Mouse (Mus musculus): Measurements from ENCODE around the gene Brwd1.
"Not testable (repeated sequence)": the region's sequence is repeated elsewhere in the genome, so short reads cannot be mapped to it uniquely, and the experiment has no call there.

Brwd1 gene

GRCm38 (mm10) chr16:96081331-96081730 is 995 bp downstream of the Brwd1 start:
- DNase-seq (ENCODE audit: low spot score), result peak; percentile 88

- DNase-seq (ENCODE audit: low spot score), result no peak
These were observed 1.8 kb downstream of the Brwd1 start for GRCm38 (mm10) chr16:96080524-96080923.

DNA sequence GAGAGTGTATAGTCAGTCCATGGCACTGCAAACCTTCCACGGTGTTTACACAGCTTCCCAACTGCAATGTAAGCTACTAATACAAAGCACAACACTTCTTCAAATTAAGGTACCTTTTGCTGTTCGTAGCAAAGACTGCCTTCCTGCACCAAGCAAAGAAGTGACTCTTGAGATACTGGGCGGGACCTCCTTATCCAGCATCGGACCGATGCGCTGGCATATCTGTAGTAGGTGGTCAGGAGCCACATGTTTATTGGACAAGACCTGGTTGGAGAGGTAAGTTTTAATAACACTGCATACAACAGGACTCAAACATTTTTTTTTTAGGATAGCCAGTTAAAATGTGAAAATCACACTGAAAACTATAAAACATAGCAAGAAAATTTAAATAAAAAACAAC is 14.0 kb downstream of the Brwd1 start:
- DNase-seq (ENCODE audit: low spot score), result no peak

GRCm38 (mm10) chr16:96066174-96066573 is 16.2 kb downstream of the Brwd1 start:
- DNase-seq (ENCODE audit: low spot score), result no peak

- no peak for DNase-seq (ENCODE audit: low spot score)
These were observed 17.7 kb downstream of the Brwd1 start for GRCm38 (mm10) chr16:96064649-96065048.

DNA sequence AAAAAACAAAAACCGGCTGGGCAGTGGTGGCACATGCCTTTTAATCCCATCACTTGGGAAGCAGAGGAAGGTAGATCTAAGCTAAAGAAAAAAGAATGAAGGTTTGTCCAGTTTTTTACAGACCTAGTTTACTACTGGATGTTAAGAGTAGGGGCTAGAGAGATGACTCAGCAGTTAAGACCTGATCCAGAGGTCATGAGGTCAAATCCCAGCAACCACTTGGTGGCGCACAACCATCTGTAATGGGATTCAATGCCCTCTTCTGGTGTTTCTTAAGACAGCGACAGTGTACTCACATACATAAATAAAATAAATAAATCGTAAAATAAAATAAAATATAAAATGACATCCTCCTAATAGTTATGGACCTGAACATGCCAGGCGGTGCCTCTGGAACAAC is 38.2 kb downstream of the Brwd1 start:
- DNase-seq (ENCODE audit: low spot score), result peak; percentile 46

DNA sequence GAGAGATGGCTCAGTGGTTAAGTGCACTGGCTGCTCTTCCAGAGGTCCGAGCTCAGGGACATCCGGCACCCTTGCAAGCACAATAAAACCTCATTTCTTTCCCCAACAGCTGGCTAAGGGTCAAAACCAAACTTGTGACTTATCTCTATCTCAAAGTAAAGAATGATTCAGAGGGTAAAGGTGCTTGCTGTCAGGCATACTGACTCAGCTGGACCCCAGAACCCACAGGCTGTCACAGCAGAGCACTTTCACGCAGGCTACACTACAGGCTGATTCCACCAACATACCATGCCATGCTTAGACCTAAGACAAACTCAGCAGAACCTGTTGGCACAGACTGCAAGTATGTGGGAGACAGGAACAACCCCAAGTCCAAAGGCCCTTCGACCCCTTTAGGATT is 41.6 kb downstream of the Brwd1 start:
- DNase-seq (ENCODE audit: low spot score), result no peak

DNA sequence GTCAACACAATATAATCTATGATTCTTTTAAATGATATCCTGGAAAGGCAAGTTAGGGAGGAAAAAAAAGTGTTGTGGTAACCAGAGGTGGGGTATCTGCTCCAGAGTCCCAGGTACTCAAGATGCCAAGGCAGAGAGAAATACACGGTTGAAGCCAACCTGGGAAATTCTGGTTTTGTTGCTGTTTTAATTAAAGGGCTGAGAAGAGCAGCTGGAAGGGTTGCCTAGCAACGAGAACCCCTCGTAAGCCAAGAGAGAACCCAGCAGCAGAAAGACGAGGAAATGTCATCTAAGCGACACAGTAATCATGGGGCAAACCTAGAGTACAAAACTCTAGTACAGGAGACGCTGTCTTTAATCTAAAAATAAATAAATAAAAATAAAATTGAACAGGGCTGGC is 42.8 kb downstream of the Brwd1 start:
- no peak for DNase-seq (ENCODE audit: low spot score)

DNA sequence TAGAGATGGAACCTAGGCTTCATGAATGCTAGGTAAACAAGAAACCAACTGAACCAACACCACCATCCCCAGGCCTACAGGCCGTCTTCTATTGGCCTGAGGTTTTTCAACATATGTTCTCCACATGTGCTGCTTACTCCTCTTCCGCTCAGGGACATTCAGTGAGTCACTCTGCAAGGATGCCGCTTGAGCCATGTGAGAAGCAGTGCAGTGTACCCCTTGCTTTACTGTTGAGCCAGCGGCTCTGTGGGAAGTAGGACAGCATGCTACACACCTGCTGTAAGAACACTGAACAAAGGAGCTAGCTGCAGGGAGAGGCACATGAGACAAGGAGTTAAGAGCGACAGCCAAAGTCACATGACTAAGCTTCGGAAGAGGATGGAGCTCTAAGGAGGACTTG is 47.9 kb downstream of the Brwd1 start:
- no peak for DNase-seq (ENCODE audit: low spot score)

DNA sequence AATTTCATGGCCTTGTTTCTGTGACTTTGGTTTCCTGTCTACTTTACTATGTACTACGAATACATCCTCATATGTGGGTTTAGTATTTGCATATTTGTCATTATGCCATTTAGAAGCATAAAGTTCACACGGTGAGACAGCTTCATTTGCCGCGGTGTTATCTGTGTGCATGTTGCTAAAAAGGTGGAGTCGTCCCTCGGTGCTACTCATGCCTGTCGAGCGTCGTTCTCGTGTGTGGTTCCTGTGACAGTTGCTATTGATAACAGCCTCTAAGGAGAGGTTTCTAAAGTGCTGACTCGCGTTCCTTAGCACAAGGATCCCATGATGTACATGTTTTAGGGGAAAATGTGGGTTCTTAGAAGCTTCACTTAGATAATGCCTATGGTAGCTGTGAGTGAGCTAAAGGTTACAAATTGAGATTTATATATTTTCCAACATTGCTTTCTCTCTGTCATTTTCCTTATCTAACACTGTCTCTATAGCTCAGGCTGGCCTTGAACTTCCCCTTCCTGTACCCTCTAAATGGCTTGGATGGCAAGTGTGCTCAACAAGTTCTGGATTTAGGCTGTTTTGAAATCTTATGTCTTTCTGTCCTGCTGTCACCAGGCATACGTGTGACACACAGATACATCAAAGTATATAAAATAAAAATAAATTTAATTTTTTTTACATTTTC is 49.8 kb downstream of the Brwd1 start:
- no peak for DNase-seq (ENCODE audit: low spot score)

DNA sequence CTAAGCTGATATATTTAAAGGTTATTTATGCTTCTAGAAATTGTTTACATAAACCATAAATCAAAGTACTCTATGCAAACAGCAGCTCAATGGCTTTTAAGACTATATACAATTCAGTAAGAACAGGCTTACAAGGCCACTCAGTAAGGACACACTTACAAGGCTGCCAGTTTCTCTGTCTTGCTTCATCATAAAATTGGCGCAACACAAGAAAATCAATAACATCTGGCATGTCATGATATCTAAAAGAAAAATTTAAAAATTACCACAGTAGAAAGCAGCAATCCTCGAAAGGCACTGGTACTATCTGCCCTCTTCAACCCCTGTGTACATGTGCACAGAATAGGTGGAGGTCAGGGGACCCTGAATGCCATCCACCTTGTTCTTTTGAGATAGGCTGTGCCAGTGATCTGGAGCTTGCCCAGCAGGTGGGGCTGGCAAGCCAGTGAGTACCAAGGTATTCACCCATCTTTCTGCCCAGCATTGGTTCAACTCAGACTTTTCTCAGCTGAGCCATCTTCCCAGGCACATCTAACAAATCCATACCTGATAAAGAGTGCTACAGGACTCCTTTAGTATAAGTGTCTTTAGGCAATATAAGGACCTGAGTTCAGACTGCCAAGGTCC is 51.7 kb downstream of the Brwd1 start:
- DNase-seq (ENCODE audit: low spot score), result peak; percentile 20

DNA sequence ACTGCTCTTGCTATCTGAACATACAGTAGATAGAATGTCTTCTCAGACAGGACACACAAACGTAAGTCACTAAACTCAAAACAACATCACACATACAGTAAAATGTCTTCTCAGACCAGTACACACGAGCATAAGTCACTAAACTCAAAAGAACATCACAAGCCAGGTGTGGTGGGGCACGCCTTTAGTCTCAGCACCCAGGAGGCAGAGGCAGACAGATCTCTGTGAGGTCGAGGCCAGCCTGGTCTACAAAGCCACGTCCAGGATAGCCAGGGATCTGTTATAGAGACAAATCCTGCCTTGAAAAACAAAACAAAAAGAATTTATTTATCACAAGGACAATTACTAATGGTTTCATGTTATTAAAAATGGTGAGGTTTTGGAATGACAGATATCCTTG is 56.1 kb downstream of the Brwd1 start:
- DNase-seq (ENCODE audit: low spot score), result no peak

GRCm38 (mm10) chr16:96025244-96025643 is 57.1 kb downstream of the Brwd1 start:
- DNase-seq (ENCODE audit: low spot score), result no peak

- DNase-seq (ENCODE audit: low spot score), result no peak
These were observed 61.3 kb downstream of the Brwd1 start for GRCm38 (mm10) chr16:96021045-96021444.

DNA sequence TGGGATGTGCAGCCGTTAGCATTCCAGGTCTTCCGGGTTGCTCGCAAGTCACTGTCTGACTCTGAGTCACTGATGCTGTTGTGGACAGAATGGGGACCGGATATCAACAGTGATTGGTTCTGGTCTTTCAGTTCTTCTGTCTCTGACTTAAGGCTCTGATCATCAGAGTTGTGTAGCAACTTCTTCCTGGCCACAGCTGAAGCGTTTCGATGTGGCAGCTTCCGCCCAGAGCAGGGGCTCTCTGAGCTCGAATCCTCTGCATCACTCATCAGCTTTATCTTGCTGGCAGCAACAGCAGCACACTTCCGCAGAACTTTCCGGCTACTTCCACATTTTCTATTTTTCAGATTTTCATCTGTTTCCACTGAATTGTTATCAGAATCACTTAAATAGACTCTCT is 73.2 kb downstream of the Brwd1 start:
- DNase-seq (ENCODE audit: low spot score), result not testable (repeated sequence)

DNA sequence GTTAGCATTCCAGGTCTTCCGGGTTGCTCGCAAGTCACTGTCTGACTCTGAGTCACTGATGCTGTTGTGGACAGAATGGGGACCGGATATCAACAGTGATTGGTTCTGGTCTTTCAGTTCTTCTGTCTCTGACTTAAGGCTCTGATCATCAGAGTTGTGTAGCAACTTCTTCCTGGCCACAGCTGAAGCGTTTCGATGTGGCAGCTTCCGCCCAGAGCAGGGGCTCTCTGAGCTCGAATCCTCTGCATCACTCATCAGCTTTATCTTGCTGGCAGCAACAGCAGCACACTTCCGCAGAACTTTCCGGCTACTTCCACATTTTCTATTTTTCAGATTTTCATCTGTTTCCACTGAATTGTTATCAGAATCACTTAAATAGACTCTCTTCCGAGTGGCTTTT is 78.0 kb downstream of the Brwd1 start:
- DNase-seq (ENCODE audit: low spot score), result not testable (repeated sequence)

DNA sequence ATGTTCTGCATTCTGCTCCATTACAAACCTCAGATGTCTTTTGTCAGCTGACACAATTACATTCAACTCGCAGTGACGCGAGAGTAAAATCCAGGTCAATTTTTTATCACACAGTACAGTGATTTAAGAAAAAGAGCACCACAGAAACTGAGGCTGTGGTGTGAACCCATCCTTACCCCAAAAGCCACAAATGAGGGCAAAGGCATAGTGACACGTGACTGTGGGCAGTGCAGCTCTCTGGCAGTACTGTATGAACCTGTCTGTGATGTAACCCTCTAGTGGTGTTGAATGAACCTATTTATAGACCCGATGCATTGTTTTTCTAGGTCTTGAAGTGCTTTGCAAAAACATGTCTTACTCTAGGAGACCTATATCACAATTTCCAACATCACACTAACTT is 83.0 kb downstream of the Brwd1 start:
- DNase-seq (ENCODE audit: low spot score), result no peak

DNA sequence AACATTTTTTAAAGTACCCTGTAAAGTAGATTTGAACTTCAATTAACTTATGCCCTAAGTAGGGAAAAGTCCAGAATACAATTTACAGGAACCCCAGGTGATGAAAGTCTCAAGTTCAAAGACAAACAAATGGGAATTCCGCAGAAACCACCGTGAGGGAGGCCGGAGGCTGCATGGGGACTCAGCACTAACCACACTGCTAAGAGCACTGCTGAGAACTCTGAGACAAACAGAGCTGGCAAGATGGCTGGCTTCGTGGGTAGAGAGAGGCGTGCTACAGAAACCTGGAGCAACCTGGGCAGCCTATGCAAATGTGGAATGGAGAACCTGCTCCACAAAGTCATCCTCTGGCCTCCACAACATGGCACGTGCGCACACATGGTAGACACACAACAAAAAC is 86.2 kb downstream of the Brwd1 start:
- DNase-seq (ENCODE audit: low spot score), result no peak

DNA sequence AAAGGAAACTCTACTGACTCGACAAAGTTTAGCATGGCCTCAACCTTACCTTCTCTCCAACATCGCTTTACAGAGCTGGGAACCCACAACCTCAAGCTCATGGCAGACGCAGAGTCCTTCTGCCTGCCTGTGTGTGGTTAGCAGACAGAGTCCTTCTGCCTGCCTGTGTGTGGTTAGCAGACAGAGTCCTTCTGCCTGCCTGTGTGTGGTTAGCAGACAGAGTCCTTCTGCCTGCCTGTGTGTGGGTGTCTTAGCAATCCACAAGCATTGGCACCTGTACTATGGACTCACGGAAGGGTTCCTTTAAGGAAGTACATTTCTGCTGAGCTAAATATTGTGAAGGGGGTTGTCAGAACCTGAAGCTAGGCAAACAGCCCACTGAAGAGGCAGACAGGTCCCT is 87.8 kb downstream of the Brwd1 start:
- DNase-seq (ENCODE audit: low spot score), result not testable (repeated sequence)

GRCm38 (mm10) chr16:95992596-95992995 is 89.7 kb downstream of the Brwd1 start:
- DNase-seq (ENCODE audit: low spot score), result no peak

GRCm38 (mm10) chr16:95991122-95991900 is 91.0 kb downstream of the Brwd1 start:
- DNase-seq (ENCODE audit: low spot score), result peak; percentile 37

DNA sequence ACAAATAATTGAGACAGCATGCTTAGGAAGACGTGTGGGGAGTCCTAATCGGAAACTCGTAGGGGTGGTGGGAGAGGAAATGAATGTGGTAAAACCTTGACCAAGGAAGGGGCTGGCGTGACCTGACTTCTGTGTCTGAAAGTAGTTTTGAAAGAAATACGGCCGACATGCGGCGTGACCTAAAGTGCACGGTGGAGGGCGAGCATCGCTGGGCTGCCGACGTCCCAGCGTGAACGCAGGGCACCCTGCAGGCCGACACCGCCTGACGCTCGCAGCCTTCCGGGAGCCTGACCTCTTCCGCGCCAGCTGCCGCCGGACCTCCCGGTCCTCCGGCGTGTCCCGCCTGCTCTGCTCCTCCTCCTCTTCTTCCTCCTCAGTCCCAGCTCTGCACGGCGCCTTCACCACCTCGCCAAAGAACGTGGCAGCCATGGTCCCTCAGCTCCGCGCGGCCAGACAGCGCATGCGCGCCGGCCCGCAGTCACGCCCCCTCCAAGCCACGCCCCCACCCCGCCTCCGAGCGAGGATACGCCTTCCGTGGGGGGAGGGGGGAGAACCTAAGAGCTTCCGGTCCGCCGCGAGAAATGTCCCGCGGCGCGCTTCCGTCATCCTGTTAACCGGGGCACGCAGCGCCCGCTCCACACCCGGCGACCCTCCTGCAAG is 91.7 kb downstream of the Brwd1 start, which contains the start of gene Psmg1:
Gene Psmg1, minus strand, starts transcription at position 499 of the 660 bp plus-strand sequence.
- DNase-seq (ENCODE audit: low spot score), result peak; percentile 94

- no peak for DNase-seq (ENCODE audit: low spot score)
These were observed 97.4 kb downstream of the Brwd1 start for GRCm38 (mm10) chr16:95984911-95985310.

Data from MN1 (cell line).